Mouse (Mus musculus): ENCODE results near the gene Arfgap2. TPM values are rescaled to one million over a fixed set of nuclear protein-coding genes. Genes with fewer than 3 reads are reported as not detected.

Arfgap2 gene
- polyA plus RNA-seq, 1 experiment from 2014 or later = 59.2 TPM

GRCm38 (mm10) chr2:91312578-91313311 is 48.0 kb downstream of the Arfgap2 start:
- Histone ChIP-seq H3K4me1 (ENCODE audit: control insufficient read depth in 2 of 2, insufficient read depth in 2 of 2, low read length in 2 of 2) (0 out of 4 replicates have a peak, but pooled peaks cover 0 to 5% of the 10 kb centered on the region in 2 experiments), H3K27ac (replicated peaks in 1 of 2; ENCODE audit: control insufficient read depth in 1 of 2, insufficient read depth in 1 of 2, low read depth in 2 of 2, low read length in 2 of 2) (no peak overlapping the region), H3K4me3 (ENCODE audit: control insufficient read depth in 1 of 2, insufficient read depth in 1 of 2, low read depth in 1 of 2, low read length in 2 of 2) (no peak overlapping the region), H3K9ac (ENCODE audit: low read length) (no peak overlapping the region), H3K4me2 (ENCODE audit: low read length) (no peak overlapping the region), H3K36me3 (ENCODE audit: control insufficient read depth, insufficient read depth, low read length) (no peaks in the 10 kb centered on the region), H3K9me3 (ENCODE audit: control insufficient read depth, low read length) (no peaks in the 10 kb centered on the region), H3K27me3 (ENCODE audit: control insufficient read depth, insufficient read depth, low read length) (no peaks in the 10 kb centered on the region)
- WGBS = 57% methylated on average over 10 of the region's 10 CpGs
- ATAC-seq (ENCODE audit: insufficient number of reproducible peaks, insufficient read depth, low FRiP score, low read depth) = no peak

- Histone ChIP-seq H3K4me3 (ENCODE audit: control insufficient read depth in 1 of 2, insufficient read depth in 1 of 2, low read depth in 1 of 2, low read length in 2 of 2) (no peak overlapping the region), H3K9me3 (ENCODE audit: control insufficient read depth, low read length) (no peaks in the 10 kb centered on the region), H3K4me1 (ENCODE audit: control insufficient read depth in 2 of 2, insufficient read depth in 2 of 2, low read length in 2 of 2) (no peaks in the 10 kb centered on the region), H3K27ac (replicated peaks in 1 of 2; ENCODE audit: control insufficient read depth in 1 of 2, insufficient read depth in 1 of 2, low read depth in 2 of 2, low read length in 2 of 2) (no peak overlapping the region), H3K36me3 (ENCODE audit: control insufficient read depth, insufficient read depth, low read length) (no peaks in the 10 kb centered on the region), H3K9ac (ENCODE audit: low read length) (no peak overlapping the region), H3K4me2 (ENCODE audit: low read length) (no peak overlapping the region), H3K27me3 (ENCODE audit: control insufficient read depth, insufficient read depth, low read length) (no peaks in the 10 kb centered on the region)
- ATAC-seq (ENCODE audit: insufficient number of reproducible peaks, insufficient read depth, low FRiP score, low read depth) = no peak
- whole genome bisulfite sequencing = 63% methylated on average over 7 of the region's 7 CpGs
Observed at GRCm38 (mm10) chr2:91314184-91314583, 49.4 kb downstream of the Arfgap2 start.

- Histone ChIP-seq H3K36me3 (ENCODE audit: control insufficient read depth, insufficient read depth, low read length) (no peaks in the 10 kb centered on the region), H3K4me1 (ENCODE audit: control insufficient read depth in 2 of 2, insufficient read depth in 2 of 2, low read length in 2 of 2) (no peaks in the 10 kb centered on the region), H3K27me3 (ENCODE audit: control insufficient read depth, insufficient read depth, low read length) (no peaks in the 10 kb centered on the region), H3K27ac (replicated peaks in 1 of 2; ENCODE audit: control insufficient read depth in 1 of 2, insufficient read depth in 1 of 2, low read depth in 2 of 2, low read length in 2 of 2) (no peak overlapping the region), H3K4me2 (ENCODE audit: low read length) (no peak overlapping the region), H3K9ac (ENCODE audit: low read length) (no peak overlapping the region), H3K4me3 (ENCODE audit: control insufficient read depth in 1 of 2, insufficient read depth in 1 of 2, low read depth in 1 of 2, low read length in 2 of 2) (no peak overlapping the region), H3K9me3 (ENCODE audit: control insufficient read depth, low read length) (no peaks in the 10 kb centered on the region)
- no peak for ATAC-seq (ENCODE audit: insufficient number of reproducible peaks, insufficient read depth, low FRiP score, low read depth)
- WGBS = 67% methylated on average over 10 of the region's 10 CpGs
Observed at GRCm38 (mm10) chr2:91320559-91321529, 56.1 kb downstream of the Arfgap2 start.

GRCm38 (mm10) chr2:91321923-91322322 is 57.1 kb downstream of the Arfgap2 start:
- no peak overlapping the region for H3K4me2 ChIP-seq (ENCODE audit: low read length)
- ATAC-seq (ENCODE audit: insufficient number of reproducible peaks, insufficient read depth, low FRiP score, low read depth) = no peak
- no peak overlapping the region for H3K4me3 ChIP-seq (ENCODE audit: control insufficient read depth in 1 of 2, insufficient read depth in 1 of 2, low read depth in 1 of 2, low read length in 2 of 2)
- no peaks in the 10 kb centered on the region for H3K36me3 ChIP-seq (ENCODE audit: control insufficient read depth, insufficient read depth, low read length)
- no peaks in the 10 kb centered on the region for H3K4me1 ChIP-seq (ENCODE audit: control insufficient read depth in 2 of 2, insufficient read depth in 2 of 2, low read length in 2 of 2)
- H3K27ac ChIP-seq (replicated peaks in 1 of 2; ENCODE audit: control insufficient read depth in 1 of 2, insufficient read depth in 1 of 2, low read depth in 2 of 2, low read length in 2 of 2) = no peak overlapping the region
- no peaks in the 10 kb centered on the region for H3K9me3 ChIP-seq (ENCODE audit: control insufficient read depth, low read length)
- H3K9ac ChIP-seq (ENCODE audit: low read length) = no peak overlapping the region
- 86% methylated on average over 2 of the region's 2 CpGs for WGBS
- H3K27me3 ChIP-seq (ENCODE audit: control insufficient read depth, insufficient read depth, low read length) = no peaks in the 10 kb centered on the region

GRCm38 (mm10) chr2:91322490-91322889 is 57.7 kb downstream of the Arfgap2 start:
- Histone ChIP-seq H3K36me3 (ENCODE audit: control insufficient read depth, insufficient read depth, low read length) (no peaks in the 10 kb centered on the region), H3K27me3 (ENCODE audit: control insufficient read depth, insufficient read depth, low read length) (no peaks in the 10 kb centered on the region), H3K27ac (replicated peaks in 1 of 2; ENCODE audit: control insufficient read depth in 1 of 2, insufficient read depth in 1 of 2, low read depth in 2 of 2, low read length in 2 of 2) (no peak overlapping the region), H3K4me2 (ENCODE audit: low read length) (no peak overlapping the region), H3K4me3 (ENCODE audit: control insufficient read depth in 1 of 2, insufficient read depth in 1 of 2, low read depth in 1 of 2, low read length in 2 of 2) (no peak overlapping the region), H3K9ac (ENCODE audit: low read length) (no peak overlapping the region), H3K9me3 (ENCODE audit: control insufficient read depth, low read length) (no peaks in the 10 kb centered on the region), H3K4me1 (ENCODE audit: control insufficient read depth in 2 of 2, insufficient read depth in 2 of 2, low read length in 2 of 2) (no peaks in the 10 kb centered on the region)
- 81% methylated on average over 4 of the region's 4 CpGs for WGBS
- no peak for ATAC-seq (ENCODE audit: insufficient number of reproducible peaks, insufficient read depth, low FRiP score, low read depth)

DNA sequence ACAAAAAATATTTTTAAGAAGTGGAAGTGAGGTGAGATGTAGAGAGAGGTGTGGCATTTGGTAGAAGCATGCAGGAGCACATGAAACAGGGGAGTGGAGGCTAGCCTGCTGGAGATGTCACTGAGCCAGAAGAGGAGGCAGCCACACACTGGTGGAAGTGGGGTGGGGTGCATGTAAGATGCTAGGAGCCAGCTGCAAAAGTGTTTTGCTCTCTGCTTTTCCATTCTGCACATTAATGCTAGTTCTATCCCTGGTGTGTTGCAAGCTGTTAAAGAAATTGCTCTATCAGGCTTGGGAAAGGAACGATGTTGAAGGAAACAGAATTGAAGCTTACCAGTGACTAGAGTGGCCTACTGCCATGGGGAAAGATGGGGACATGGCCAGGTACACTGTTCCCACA is 59.6 kb downstream of the Arfgap2 start:
- 88% methylated on average over 1 of the region's 1 CpGs for WGBS

GRCm38 (mm10) chr2:91324761-91325421 is 60.1 kb downstream of the Arfgap2 start:
- no peaks in the 10 kb centered on the region for H3K36me3 ChIP-seq (ENCODE audit: control insufficient read depth, insufficient read depth, low read length)
- no peaks in the 10 kb centered on the region for H3K9me3 ChIP-seq (ENCODE audit: control insufficient read depth, low read length)
- H3K4me2 ChIP-seq (ENCODE audit: low read length) = no peak overlapping the region
- 45% methylated on average over 15 of the region's 15 CpGs for WGBS
- no peak overlapping the region for H3K9ac ChIP-seq (ENCODE audit: low read length)
- peaks cover 0 to 4% of the 10 kb centered on the region in 2 experiments; a peak in 1 of 4 replicates for H3K4me1 ChIP-seq (ENCODE audit: control insufficient read depth in 2 of 2, insufficient read depth in 2 of 2, low read length in 2 of 2)
- H3K27ac ChIP-seq (replicated peaks in 1 of 2; ENCODE audit: control insufficient read depth in 1 of 2, insufficient read depth in 1 of 2, low read depth in 2 of 2, low read length in 2 of 2) = no peak overlapping the region
- no peaks in the 10 kb centered on the region for H3K27me3 ChIP-seq (ENCODE audit: control insufficient read depth, insufficient read depth, low read length)
- no peak overlapping the region for H3K4me3 ChIP-seq (ENCODE audit: control insufficient read depth in 1 of 2, insufficient read depth in 1 of 2, low read depth in 1 of 2, low read length in 2 of 2)
- no peak for ATAC-seq (ENCODE audit: insufficient number of reproducible peaks, insufficient read depth, low FRiP score, low read depth)

More for the DNA sequence above, 59.6 kb downstream of the Arfgap2 start:
- ATAC-seq (ENCODE audit: insufficient number of reproducible peaks, insufficient read depth, low FRiP score, low read depth) = no peak
- Histone ChIP-seq H3K4me1 (ENCODE audit: control insufficient read depth in 2 of 2, insufficient read depth in 2 of 2, low read length in 2 of 2) (peaks cover 0 to 4% of the 10 kb centered on the region in 2 experiments; a peak in 1 of 4 replicates), H3K4me2 (ENCODE audit: low read length) (no peak overlapping the region), H3K9ac (ENCODE audit: low read length) (no peak overlapping the region), H3K9me3 (ENCODE audit: control insufficient read depth, low read length) (no peaks in the 10 kb centered on the region), H3K36me3 (ENCODE audit: control insufficient read depth, insufficient read depth, low read length) (no peaks in the 10 kb centered on the region), H3K4me3 (ENCODE audit: control insufficient read depth in 1 of 2, insufficient read depth in 1 of 2, low read depth in 1 of 2, low read length in 2 of 2) (no peak overlapping the region), H3K27me3 (ENCODE audit: control insufficient read depth, insufficient read depth, low read length) (no peaks in the 10 kb centered on the region), H3K27ac (replicated peaks in 1 of 2; ENCODE audit: control insufficient read depth in 1 of 2, insufficient read depth in 1 of 2, low read depth in 2 of 2, low read length in 2 of 2) (no peak overlapping the region)

Measured in heart, embryonic 14.5 days (tissue).